Mouse (Mus musculus): ENCODE data around the gene Smarca2. TPM values are rescaled to one million over a fixed set of nuclear protein-coding genes. Genes with fewer than 3 reads are reported as not detected.
A peak's percentile ranks its signal among the peaks of the same experiment; 100 is the strongest.

Gene Smarca2
- polyA plus RNA-seq, 1 experiment: 23.4 TPM

DNA sequence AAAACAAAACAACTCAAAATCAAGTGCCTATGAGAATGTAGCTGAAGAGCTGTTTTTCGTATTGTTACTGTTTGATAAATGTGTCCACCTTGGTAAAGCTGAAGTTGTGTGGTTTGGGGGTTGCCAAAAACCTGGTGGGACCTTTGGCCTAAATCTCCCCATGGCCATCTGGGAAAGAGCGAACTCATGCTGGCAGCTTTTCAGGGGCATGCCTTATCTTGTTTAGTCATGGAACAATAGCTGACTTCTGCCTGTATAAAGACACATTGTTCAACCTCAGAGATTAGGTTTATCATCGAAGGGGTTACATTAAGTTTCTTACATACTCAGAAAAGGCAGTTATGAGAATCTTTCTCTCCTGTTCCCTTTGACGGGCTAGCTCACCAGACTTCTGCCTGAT is 38.2 kb downstream of the Smarca2 start:
- Histone ChIP-seq H3K27me3 (ENCODE audit: control insufficient read depth, insufficient read depth, low read length) (no peaks in the 10 kb centered on the region), H3K4me3 (ENCODE audit: extremely low read depth, insufficient read depth, insufficient read length) (no peak overlapping the region), H3K27ac (ENCODE audit: insufficient read depth, low read length) (no peak overlapping the region), H3K4me1 (ENCODE audit: control insufficient read depth, insufficient read depth, insufficient read length) (peaks cover 5% of the 10 kb centered on the region), H3K36me3 (ENCODE audit: control insufficient read depth, insufficient read depth, low read length) (peaks cover 14% of the 10 kb centered on the region)
- WGBS: 84% methylated on average over 4 of the region's 4 CpGs
- DNase-seq (ENCODE audit: low read depth in 1 of 2, low spot score in 2 of 2): no peak
- TF ChIP-seq CTCF (IDR thresholded peaks at IDR 0.05; ENCODE audit: extremely low read depth, insufficient read depth, insufficient read length, insufficient replicate concordance) (no peak), POLR2A (IDR thresholded peaks at IDR 0.05; ENCODE audit: low read depth, low read length) (no peak)

DNA sequence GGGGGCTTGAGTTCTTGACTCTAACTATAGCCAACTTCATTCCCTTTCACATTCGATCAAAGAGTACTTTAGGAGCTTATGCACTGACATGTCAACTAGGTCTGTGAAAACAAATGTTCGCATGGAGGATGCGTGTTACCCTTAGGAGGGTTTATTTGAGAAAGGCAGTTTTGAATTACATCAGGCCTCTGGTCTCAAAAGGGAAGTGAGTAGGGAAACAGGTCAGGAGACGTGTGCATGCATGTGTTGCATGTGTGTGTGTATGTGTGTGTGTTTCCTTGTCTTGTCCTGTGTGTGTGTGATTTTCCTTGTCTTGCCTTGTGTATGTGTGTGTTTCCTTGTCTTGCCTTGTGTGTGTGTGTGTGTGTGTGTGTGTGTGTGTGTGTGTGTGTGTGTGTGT is 39.1 kb downstream of the Smarca2 start:
- Histone ChIP-seq H3K4me1 (ENCODE audit: control insufficient read depth, insufficient read depth, insufficient read length) (peaks cover 5% of the 10 kb centered on the region), H3K4me3 (ENCODE audit: extremely low read depth, insufficient read depth, insufficient read length) (no peak overlapping the region), H3K27me3 (ENCODE audit: control insufficient read depth, insufficient read depth, low read length) (no peaks in the 10 kb centered on the region), H3K36me3 (ENCODE audit: control insufficient read depth, insufficient read depth, low read length) (peaks cover 17% of the 10 kb centered on the region), H3K27ac (ENCODE audit: insufficient read depth, low read length) (no peak overlapping the region)
- TF ChIP-seq POLR2A (IDR thresholded peaks at IDR 0.05; ENCODE audit: low read depth, low read length): no peak
- TF ChIP-seq CTCF (IDR thresholded peaks at IDR 0.05; ENCODE audit: extremely low read depth, insufficient read depth, insufficient read length, insufficient replicate concordance): no peak
- DNase-seq (ENCODE audit: low read depth in 1 of 2, low spot score in 2 of 2): peak in 1 of 2 experiments; percentile 5
- WGBS: 67% methylated on average over 4 of the region's 4 CpGs

DNA sequence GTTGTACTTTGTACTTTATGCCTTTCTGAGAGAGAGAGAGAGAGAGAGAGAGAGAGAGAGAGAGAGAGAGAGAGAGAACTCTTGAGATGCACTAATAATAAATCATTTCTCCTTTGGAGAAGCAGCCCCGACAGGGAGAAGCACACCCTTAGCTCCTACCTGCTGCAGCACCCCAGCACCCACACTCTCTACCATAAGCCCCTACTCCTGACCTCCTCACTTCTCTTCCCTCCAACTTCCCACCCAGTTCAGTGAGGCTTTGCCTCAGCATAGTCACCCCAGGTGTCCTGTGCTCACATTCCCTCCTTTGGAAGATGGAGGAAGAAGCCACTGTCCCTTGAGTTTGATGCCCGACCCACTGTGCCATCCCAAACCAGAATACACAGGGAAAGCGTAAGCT is 40.2 kb downstream of the Smarca2 start:
- Histone ChIP-seq H3K36me3 (ENCODE audit: control insufficient read depth, insufficient read depth, low read length) (peaks cover 23% of the 10 kb centered on the region), H3K4me1 (ENCODE audit: control insufficient read depth, insufficient read depth, insufficient read length) (peaks cover 5% of the 10 kb centered on the region), H3K27ac (ENCODE audit: insufficient read depth, low read length) (no peak overlapping the region), H3K4me3 (ENCODE audit: extremely low read depth, insufficient read depth, insufficient read length) (no peak overlapping the region), H3K27me3 (ENCODE audit: control insufficient read depth, insufficient read depth, low read length) (no peaks in the 10 kb centered on the region)
- WGBS: 88% methylated on average over 3 of the region's 3 CpGs
- no peak for DNase-seq (ENCODE audit: low read depth in 1 of 2, low spot score in 2 of 2)
- TF ChIP-seq CTCF (IDR thresholded peaks at IDR 0.05; ENCODE audit: extremely low read depth, insufficient read depth, insufficient read length, insufficient replicate concordance) (no peak), POLR2A (IDR thresholded peaks at IDR 0.05; ENCODE audit: low read depth, low read length) (no peak)

DNA sequence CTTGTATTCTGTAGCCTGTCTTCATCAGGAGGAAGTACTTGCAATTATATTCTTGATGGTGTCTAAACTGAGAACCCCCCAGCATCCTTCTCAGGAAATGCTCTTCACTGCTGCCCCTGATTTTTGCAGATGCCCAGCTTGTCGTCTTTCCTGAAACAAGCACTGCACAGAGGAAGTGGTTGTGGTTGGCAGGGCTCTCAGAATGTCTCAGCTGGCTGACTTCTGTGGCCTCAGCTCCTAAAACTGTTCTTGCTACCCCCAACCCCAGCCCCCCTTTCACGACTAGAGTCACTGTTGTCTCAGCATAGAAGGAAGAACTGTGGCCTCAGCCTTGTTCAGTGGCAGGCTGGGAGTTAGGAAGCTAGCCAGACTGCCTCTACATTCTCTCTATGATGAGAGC is 41.3 kb downstream of the Smarca2 start:
- WGBS: 4% methylated on average over 2 of the region's 2 CpGs
- TF ChIP-seq POLR2A (IDR thresholded peaks at IDR 0.05; ENCODE audit: low read depth, low read length): no peak
- no peak for TF ChIP-seq CTCF (IDR thresholded peaks at IDR 0.05; ENCODE audit: extremely low read depth, insufficient read depth, insufficient read length, insufficient replicate concordance)
- Histone ChIP-seq H3K27ac (ENCODE audit: insufficient read depth, low read length) (peak overlapping the region; percentile 6), H3K36me3 (ENCODE audit: control insufficient read depth, insufficient read depth, low read length) (peaks cover 22% of the 10 kb centered on the region), H3K4me1 (ENCODE audit: control insufficient read depth, insufficient read depth, insufficient read length) (peaks cover 5% of the 10 kb centered on the region), H3K4me3 (ENCODE audit: extremely low read depth, insufficient read depth, insufficient read length) (no peak overlapping the region), H3K27me3 (ENCODE audit: control insufficient read depth, insufficient read depth, low read length) (no peaks in the 10 kb centered on the region)
- DNase-seq (ENCODE audit: low read depth in 1 of 2, low spot score in 2 of 2): peak; percentile 55 to 76

DNA sequence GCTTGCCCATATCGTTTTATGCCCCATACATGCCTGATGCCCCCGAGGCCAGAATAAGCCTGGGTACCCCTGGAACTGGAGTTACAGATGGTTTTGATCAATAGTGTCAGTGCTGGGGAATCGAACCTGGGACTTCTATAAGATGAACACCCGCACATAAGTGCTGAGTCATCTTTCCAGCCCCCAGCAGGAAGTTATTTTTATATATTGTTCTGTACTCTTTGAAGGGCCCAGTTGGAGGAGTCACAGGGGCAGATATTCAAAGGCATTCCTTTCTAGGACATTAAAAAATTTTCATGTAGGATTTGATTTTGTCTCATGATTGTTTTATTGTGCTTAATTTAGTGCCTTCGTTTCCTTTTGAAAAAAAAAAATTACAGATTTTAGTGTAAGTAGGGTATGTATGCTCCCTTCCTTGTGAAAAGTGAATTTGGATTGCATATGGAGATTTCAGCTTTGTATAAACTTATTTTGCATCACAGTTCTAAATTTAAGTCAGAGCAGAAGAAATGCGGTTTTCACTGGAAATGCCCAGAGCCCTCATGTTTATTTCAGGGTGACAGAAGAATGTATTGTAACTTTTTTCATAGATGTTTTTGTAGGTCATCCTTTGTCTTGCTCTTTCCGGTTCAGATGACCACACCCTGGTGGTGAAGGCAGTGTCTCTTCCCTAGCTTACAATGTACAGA is 45.9 kb downstream of the Smarca2 start:
- no peak overlapping the region for H3K27ac ChIP-seq (ENCODE audit: insufficient read depth, low read length)
- H3K4me1 ChIP-seq (ENCODE audit: control insufficient read depth, insufficient read depth, insufficient read length): peaks cover 5% of the 10 kb centered on the region
- WGBS: 84% methylated on average over 7 of the region's 7 CpGs
- DNase-seq (ENCODE audit: low read depth in 1 of 2, low spot score in 2 of 2): no peak
- peaks cover 31% of the 10 kb centered on the region for H3K36me3 ChIP-seq (ENCODE audit: control insufficient read depth, insufficient read depth, low read length)
- H3K27me3 ChIP-seq (ENCODE audit: control insufficient read depth, insufficient read depth, low read length): no peaks in the 10 kb centered on the region
- TF ChIP-seq CTCF (IDR thresholded peaks at IDR 0.05; ENCODE audit: extremely low read depth, insufficient read depth, insufficient read length, insufficient replicate concordance): no peak
- no peak for TF ChIP-seq POLR2A (IDR thresholded peaks at IDR 0.05; ENCODE audit: low read depth, low read length)
- no peak overlapping the region for H3K4me3 ChIP-seq (ENCODE audit: extremely low read depth, insufficient read depth, insufficient read length)

- TF ChIP-seq CTCF (IDR thresholded peaks at IDR 0.05; ENCODE audit: extremely low read depth, insufficient read depth, insufficient read length, insufficient replicate concordance): no peak
- TF ChIP-seq POLR2A (IDR thresholded peaks at IDR 0.05; ENCODE audit: low read depth, low read length): no peak
- no peak overlapping the region for H3K27ac ChIP-seq (ENCODE audit: insufficient read depth, low read length)
- peaks cover 15% of the 10 kb centered on the region for H3K36me3 ChIP-seq (ENCODE audit: control insufficient read depth, insufficient read depth, low read length)
- 84% methylated on average over 7 of the region's 7 CpGs for WGBS
- H3K4me1 ChIP-seq (ENCODE audit: control insufficient read depth, insufficient read depth, insufficient read length): no peaks in the 10 kb centered on the region
- no peaks in the 10 kb centered on the region for H3K27me3 ChIP-seq (ENCODE audit: control insufficient read depth, insufficient read depth, low read length)
- no peak overlapping the region for H3K4me3 ChIP-seq (ENCODE audit: extremely low read depth, insufficient read depth, insufficient read length)
- DNase-seq (ENCODE audit: low read depth in 1 of 2, low spot score in 2 of 2): no peak
Observed at GRCm38 (mm10) chr19:26658324-26658723, 53.5 kb downstream of the Smarca2 start.

DNA sequence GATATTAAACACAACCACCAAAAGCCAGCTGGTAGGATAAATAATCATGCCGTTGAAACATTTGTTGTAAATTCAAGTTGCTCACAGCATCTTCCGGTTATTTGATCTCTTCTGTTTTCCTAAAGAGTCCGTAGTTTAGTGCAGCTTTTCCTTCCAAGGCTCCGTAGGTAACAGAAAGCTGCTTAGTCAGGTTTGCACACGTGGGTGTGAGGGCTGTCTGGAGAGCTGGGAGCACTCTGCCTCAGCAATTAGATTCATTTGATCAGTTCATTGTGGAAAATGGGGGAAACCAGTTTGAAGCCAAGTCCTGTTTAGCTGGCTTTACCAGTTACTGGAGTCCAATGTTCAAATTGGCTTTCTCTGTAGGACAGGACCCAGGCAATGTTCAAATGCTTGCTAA is 55.1 kb downstream of the Smarca2 start:
- DNase-seq (ENCODE audit: low read depth in 1 of 2, low spot score in 2 of 2): no peak
- WGBS: 95% methylated on average over 5 of the region's 5 CpGs
- no peaks in the 10 kb centered on the region for H3K4me1 ChIP-seq (ENCODE audit: control insufficient read depth, insufficient read depth, insufficient read length)
- H3K27me3 ChIP-seq (ENCODE audit: control insufficient read depth, insufficient read depth, low read length): no peaks in the 10 kb centered on the region
- TF ChIP-seq POLR2A (IDR thresholded peaks at IDR 0.05; ENCODE audit: low read depth, low read length) (no peak), CTCF (IDR thresholded peaks at IDR 0.05; ENCODE audit: extremely low read depth, insufficient read depth, insufficient read length, insufficient replicate concordance) (no peak)
- H3K4me3 ChIP-seq (ENCODE audit: extremely low read depth, insufficient read depth, insufficient read length): no peak overlapping the region
- H3K36me3 ChIP-seq (ENCODE audit: control insufficient read depth, insufficient read depth, low read length): peaks cover 11% of the 10 kb centered on the region
- no peak overlapping the region for H3K27ac ChIP-seq (ENCODE audit: insufficient read depth, low read length)

All from spleen, adult 2 months (tissue).